Mouse (Mus musculus) megakaryocyte-erythroid progenitor cell, adult 5-6 weeks (primary cell): ENCODE measurements around the gene Parvg. TPM values are rescaled to one million over a fixed set of nuclear protein-coding genes. Genes with fewer than 3 reads are reported as not detected.

Experiments used
- ATAC-seq: replicated peaks from 2 replicates; pipeline ENCODE4 v1.8.0; 2016; ENCODE audit warnings: mild to moderate bottlenecking, inconsistent platforms; ENCODE audit not compliant: severe bottlenecking, poor library complexity, low FRiP score, low TSS enrichment
- total RNA-seq, 2 experiments: library from RNA; stranded (forward) in 1 of 2; stranded (reverse) in 1 of 2; fragments of 200-1000, 215-1000 nt in 1 of 2; fragments of >200 nt in 1 of 2; fragmentation: Nextera tagmentation in 1 of 2; gene quantifications; 2 replicates each; pipeline ENCODE4 v1.2.3; 2014 to 2017

The Parvg gene
- total RNA-seq, 2 experiments from 2014 or later, result 49.1 to 80.8 TPM

DNA sequence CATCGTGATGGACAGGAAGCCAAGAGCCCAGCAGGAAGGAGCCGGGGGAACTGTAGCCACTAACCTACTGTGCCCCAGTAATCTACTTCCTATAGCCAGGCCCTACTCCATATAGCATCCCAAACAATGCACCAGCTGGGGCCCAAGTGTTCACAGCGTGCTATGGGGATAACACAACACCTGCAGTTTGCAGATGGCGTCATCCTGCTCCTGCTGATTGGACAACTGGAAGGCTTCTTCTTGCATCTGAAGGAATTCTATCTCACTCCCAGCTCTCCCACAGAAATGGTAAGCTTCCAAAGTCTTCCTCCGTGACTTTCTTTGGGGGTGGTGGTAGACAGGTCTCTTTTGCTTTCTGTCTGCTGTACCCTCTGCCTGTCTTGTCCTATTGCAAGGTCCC lies 13.8 kb downstream of the Parvg start:
- ATAC-seq, result no peak

DNA sequence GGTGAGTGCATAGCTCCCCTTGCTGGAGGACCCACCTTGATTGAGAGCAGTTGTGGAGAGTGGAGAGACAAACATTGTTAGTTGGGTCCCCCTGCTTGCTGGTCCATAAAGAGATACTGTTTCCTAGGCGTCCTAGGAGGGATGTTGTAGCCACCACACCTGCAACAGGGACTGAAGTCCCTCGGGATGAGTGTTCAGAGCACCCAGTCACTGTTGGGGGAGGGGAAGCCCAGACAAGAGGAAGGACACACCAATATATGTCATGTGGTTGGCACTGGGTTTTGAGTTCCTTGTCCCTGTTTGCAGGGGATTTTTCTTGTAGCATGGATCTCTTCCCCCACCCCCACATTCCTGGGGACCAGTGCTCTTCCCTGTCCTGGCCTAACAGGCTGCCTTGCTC lies 17.1 kb downstream of the Parvg start:
- ATAC-seq, result no peak

DNA sequence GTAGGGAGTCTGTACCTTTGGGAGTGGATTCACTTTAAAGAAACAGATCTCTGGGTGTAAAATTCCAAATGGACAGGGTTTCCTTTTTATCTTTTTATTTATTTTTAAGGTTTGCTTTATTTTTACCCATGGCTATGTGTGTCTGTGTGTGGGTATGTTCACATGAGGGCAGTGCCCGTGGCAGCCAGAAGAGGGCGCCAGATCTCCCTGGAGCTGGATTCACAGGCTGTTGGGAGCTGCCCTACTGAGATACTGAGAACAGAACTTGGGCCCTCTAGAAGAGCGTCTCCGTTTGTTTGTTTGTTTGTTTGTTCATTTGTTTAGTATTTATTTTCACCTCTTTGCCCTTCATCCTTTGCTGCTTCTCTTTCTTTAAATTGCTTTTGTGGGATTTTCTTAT lies 24.9 kb downstream of the Parvg start:
- ATAC-seq, result no peak

DNA sequence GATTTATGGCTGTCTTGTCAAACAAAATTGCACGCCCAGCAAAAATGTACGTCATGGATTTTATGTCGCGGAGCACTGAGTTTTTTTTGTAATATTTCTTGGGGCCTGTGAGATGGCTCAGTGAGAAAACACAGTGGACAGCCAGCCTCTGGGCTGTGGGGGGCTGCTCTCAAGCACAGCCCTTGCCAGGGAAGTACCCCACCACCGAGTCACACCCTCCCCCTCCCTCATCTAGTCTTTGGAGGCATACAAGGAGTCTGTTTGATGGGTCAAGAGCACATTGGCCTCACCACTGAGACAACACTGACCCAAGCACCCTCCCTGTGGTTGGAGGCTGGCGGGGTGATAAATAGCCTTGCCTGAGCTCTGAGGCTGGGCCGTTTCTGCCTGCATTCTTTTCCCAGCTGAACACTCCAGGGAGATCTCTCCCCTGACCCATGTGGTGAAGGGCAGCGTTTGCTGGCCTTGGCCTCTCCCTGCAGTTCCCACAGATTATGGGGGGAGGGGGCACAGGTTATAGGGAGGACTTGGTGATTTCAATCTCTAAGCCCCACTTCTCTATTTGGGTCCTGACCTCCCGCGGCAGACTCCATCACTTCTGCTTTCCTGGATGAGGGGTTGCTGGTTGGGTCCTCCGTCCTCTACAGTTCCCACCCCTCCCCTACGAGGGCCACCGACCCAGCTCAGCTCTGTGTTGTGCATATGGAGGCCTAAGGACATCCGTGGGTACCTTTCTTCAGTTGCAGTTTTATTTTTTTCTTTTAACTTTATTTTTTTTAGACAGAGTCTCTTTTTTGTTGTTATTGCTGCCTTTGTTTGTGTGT lies 26.3 kb downstream of the Parvg start:
- ATAC-seq, result no peak

DNA sequence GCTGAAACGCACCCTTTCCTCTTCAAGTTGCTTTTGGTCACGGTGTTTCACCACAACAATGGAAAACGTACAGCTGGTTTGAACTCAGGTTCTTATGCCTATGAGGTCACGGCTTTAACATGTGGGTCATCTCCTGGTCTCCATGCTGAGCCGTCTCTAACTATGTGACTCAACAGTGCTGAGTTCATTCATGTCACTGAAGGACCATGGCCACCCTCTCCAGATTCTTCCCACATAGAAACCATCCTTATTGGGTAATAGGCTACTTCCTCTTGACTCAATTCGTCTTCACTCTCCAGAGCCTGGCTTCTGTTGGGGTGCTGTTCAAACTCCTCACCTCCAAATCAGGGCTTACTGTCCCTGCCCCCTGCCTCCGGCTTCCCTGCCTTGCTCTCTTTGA lies 27.5 kb downstream of the Parvg start:
- ATAC-seq, result no peak

DNA sequence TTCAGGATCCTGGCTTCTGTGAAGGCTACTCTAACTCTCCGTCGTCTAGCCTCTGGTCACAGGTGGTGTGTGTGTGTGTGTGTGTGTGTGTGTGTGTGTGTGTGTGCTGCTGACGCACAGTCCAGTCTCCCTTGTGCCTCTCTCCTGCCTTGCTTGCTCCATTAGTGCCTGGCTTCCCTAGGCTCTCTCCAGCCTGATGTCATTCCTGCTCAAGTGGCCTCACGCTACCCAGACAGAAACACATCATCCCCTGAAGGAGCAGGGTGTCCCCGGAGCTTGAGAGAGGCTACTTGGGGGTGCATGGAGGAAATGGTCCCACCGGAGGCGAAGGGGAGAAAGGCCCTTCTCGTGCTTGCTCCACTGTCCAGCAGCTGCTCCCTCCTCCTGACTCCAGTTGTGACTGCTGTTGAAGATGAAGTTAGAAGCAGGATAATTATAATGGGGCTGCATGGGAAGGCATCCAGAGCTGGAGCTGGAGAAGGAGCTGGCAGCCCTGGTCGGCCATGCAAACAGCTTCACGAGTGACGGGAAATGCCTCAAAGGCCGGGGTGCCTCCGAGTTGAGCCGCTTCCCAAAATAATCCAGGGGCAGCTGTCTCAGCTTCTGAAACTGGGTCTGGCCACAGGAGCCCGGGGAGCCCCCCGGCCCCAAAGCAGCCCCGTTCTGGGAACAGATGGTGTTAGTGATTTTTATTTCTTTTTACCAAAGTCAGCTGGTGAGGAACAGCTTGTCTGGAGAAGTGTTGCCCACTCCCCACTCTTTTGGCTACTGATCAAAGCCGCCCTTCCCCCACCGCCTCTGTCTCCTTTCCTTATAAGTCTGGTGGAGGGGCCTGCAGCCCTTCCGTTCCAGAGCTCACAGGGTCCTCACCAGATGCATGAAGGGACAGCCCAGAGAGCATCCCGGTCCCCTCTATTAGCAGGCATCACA lies 28.4 kb downstream of the Parvg start:
- ATAC-seq, result no peak

DNA sequence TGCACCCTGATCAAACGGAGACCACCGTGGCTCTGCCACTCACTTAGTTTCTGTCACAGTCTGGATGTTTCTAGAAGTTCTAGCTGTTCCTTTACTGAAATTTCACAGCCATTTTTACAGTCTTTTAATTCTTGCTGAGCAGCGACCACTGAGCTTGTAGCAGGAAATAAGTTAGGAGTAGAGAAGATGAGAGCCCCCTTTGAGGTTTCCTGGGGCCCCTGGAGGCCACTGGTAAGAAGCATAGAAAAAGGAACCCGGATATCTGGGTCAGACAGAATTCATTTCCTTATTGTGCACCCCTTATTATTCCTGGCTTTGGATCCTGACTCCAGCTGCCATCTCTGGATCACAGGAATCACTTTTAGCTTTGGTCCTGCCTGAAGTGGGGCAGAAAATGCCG lies 31.3 kb downstream of the Parvg start:
- ATAC-seq, result no peak

DNA sequence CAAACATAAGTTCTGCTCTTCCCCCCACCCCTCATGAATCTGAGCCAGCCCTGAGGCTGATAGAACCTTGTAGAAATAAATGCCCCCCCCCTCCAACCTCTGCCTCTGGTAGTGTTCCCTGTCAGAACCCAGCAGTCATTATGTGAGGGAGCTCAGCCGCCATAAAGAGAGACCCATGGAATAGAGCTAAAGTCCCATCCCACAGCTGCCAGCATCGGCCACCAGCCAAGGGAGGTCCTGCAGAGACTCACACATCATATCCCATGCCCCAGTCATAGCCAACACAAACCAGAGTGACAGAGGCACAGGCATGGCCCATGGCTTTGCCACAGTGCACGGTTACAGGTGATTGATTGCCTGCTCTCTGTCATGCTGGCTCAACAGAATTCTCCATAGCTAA lies 40.9 kb downstream of the Parvg start:
- ATAC-seq, result no peak

DNA sequence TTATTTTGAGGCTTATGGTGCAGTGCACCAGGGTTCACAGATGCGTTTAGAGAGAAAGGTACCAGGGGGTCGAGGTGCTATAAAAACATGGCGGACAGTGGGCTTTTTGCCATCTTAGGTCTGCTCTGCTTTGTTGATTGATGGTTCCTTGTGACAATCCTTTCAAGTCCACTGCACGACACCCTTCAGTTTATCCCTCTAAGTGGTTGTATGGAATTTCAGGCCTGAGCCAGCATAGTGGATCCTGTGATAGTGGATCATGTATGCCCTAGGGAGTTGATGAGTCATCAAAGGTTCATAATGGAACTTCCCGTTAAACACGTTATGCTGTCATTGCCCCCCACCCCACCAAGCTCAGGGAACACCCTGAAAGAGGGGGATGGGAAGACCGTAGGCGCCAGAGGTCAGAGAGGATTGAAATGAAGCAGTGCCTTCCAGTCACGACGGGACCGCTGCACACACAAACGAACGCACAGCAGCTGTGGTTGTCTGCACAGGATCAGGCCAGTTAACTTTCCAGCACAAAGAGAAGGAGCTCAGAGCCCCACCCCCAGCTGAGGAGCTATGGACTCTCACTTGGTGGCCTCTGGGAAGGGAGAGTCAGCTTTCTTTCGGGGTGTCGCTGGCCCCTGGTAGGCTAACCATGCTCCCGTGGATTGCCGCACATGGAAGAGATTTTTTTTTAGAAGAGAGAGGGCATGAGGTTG lies 42.0 kb downstream of the Parvg start:
- ATAC-seq, result no peak

DNA sequence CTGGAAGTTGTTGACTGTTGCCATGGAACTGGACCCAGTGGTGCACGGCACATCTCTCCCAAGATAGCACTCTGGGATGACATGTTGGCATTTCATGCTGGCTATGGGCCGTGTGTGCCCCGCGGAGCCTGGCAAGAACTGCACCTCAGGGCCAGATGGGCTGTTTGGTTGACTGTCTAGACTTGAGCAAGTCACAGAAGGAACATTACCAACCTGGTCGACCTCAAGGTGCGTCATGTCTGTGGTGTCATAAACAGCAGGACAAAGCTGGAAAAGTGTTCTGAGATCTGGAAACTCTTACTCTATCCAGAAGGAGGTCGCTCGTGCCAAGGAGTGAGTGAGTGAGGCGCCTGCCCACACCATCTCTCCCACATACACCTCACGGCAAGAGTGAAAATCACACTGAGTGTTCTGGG lies 42.8 kb downstream of the Parvg start:
- ATAC-seq, result no peak

DNA sequence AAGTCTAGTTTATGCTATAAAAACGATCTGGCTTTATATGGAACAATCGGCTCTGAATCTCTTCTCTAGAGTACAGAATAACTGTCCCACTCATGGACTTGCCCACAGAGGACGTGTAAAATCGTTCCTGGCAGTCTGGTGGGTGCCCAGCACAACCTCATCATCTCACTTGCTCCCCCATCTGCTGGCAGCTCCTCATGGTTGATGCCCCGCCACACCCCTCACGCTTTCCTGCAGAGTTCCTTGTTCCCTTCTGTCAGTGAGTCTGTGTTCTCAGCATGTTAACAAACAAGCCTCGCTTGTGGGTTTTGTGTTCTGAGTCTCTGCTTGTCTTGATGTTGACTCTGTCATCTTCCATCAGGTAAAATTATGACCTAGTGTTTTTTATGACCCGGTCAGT lies 43.6 kb downstream of the Parvg start:
- ATAC-seq, result no peak

DNA sequence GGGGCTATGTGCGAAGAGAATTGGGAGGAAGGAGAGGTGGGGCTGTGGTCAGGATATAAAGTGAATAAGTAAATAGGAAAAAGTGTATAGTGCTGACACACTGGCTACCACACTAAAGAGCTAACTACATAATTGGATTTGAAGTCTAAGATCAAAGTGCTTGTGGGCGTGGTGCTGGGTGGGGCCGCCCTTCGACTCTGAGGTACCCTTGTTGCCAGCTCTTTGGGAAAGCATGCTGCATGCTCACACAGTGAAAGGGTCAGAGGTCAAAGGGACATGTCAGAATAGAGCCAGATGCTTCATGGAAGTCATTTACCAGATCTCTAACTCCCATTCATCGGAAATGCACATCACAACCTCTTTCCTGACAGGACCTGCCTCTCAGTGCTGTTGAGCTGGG lies 49.0 kb downstream of the Parvg start:
- no peak for ATAC-seq

DNA sequence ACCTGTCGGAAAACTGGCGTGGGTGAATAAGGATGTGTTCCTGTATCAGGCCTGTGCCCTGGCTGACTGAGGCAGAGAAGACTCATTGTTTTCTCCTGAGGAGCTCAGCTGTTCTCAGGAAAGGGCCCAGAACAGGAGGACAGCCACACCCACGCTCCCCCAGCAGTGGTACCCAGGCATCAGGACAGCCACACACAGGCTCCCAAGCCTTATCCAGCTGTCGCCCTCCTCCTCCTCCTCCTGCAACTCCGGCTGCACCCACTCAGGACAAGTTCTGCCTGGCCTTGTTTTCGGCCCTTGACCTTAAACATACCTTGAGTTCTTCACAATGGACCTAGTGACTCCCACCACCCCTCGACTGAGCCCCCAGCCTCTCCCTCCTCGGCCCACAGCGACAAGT lies 54.9 kb downstream of the Parvg start:
- no peak for ATAC-seq

DNA sequence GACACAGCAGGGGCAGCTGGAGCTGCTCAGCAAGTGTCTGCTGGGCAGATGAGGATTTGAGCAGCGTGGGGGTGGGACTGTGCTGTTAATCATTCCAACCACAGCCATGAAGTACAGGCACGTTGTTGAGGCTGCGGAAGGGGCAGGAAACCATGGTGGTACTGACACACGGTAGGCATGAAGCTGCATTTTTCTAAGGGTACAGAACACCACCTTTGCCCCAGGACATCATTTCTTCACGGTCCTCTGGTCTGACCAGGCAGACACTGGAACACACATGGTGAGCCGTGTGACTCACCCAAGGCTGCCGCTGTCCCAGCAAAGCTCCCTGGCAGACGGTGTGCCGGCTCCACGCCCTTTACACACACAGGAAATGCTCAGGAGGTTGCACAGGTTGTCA lies 56.4 kb downstream of the Parvg start:
- ATAC-seq, result peak; percentile 46; the same call in 1 of the 2 replicates

DNA sequence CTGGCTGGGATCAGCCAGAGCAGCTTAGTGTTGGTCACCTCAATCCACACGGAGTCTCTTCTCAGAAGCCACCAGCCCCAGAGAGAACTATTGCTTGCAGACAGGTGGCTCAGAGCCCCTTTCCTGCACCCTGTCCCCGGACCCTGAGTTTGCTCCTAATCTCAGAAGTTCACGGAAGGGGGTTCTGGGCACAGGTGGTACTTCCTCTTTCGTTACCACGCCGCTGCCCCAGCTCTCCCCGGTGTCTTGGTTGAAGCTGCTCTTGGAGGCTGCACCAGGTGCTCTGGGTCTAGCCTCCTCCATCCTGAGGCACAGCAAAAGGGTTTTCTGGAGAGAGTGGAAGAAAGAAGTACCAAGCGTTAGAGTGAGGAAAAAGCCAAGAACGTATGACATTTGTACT lies 60.2 kb downstream of the Parvg start:
- ATAC-seq, result no peak

DNA sequence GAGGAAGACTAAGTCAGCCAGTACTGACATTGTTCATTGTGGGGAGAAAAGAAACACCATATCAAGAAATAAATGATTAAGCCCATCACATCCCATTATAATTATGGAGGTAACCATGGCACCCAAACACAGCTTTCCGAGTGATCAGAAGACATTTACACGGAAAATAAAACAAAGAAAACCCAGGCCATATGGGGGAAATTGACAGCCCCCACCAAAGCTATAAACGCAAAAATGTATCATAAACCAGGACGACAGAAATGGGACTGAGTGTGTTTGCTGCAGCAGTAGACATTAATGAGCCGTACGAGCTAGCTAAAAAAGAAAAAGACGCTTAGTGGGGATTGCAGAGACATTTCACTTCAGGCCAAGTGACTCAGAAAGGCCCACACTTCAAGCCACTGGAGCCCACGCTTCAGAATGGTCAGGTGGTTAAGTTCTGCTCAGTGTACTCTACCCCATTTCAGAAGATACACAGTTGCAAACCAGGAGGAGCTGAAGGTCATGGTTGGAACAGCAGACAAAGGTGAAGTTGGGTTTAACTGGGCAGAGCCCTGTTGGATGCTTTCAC lies 62.3 kb downstream of the Parvg start:
- ATAC-seq, result no peak

DNA sequence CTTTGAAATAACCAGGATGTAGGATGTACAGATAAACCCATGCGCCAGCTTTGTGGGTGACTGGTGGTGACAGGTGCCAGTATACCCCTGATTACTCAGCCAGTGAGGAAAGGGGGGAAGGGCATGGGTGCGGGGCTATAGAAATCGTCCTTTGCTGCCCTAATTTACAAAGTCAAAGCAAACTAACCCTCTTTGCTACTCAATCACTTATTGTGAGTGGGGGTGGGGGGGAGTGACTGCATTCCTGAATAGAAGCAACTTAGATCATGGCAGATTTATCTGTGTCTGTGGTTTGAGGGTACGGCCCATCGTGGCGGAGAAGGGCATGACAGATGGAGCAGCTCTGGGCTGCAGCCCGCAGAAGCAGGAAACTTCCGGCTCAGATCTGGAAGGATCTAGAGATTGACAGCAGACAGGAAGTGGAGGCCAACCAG lies 64.9 kb downstream of the Parvg start:
- ATAC-seq, result no peak; the same call in 1 of the 2 replicates

DNA sequence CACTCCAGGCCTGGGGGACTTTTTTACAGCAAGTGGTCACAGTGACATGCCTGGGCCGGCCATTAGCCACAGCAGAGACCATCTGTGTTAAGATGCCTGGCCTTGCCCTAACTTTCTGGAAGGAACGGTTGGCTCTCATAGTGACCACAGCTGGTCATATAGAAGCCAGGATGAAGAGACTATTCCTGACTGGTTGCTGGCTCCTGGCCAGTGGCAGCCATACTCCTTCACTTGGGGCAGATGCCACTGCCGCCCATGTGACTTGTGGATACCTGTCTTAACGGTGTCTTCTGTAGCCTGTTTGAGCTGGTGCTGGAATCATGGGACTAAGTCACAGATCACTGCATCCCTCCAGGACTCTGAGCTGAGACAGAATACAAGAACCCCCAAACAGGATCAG lies 68.3 kb downstream of the Parvg start:
- ATAC-seq, result no peak
